Mouse (Mus musculus) WW6 (cell line): ENCODE measurements at regions not wholly inside any gene's neighbourhood (a gene's known extent, or its start where the extent isn't known, plus 50 kb on each side); places are given as distances from the start of the nearest gene placed in this dataset.

Source experiments
- DNase-seq: peaks from one replicate; pipeline ENCODE4 v3.0.0-alpha.2; 2013; ENCODE audit warnings: low read depth, low spot score

GRCm38 (mm10) chr8:102223097-102223496 lies 562.3 kb downstream of the Cdh11 start:
- DNase-seq, result no peak

- DNase-seq, result no peak
Measured at GRCm38 (mm10) chr8:102205633-102206032, 579.8 kb downstream of the Cdh11 start.

- DNase-seq, result no peak
Measured at GRCm38 (mm10) chr8:102159541-102160197, 625.8 kb downstream of the Cdh11 start.

GRCm38 (mm10) chr8:102118657-102119056 lies 666.8 kb downstream of the Cdh11 start:
- no peak for DNase-seq

- no peak for DNase-seq
Measured at GRCm38 (mm10) chr8:102116846-102117403, 668.5 kb downstream of the Cdh11 start.

- DNase-seq, result no peak
Measured at GRCm38 (mm10) chr8:102103773-102104172, 681.7 kb downstream of the Cdh11 start.

- DNase-seq, result no peak
Measured at GRCm38 (mm10) chr8:102096726-102097125, 688.7 kb downstream of the Cdh11 start.

GRCm38 (mm10) chr8:102085927-102086326 lies 699.5 kb downstream of the Cdh11 start:
- no peak for DNase-seq

- DNase-seq, result no peak
Measured at GRCm38 (mm10) chr8:102075611-102076010, 709.8 kb downstream of the Cdh11 start.

GRCm38 (mm10) chr8:102064137-102064536 lies 721.3 kb downstream of the Cdh11 start:
- no peak for DNase-seq

GRCm38 (mm10) chr8:102053429-102053828 lies 732.0 kb downstream of the Cdh11 start:
- DNase-seq, result no peak

GRCm38 (mm10) chr8:102026956-102027927 lies 758.2 kb downstream of the Cdh11 start:
- no peak for DNase-seq

GRCm38 (mm10) chr8:102024472-102024871 lies 761.0 kb downstream of the Cdh11 start:
- no peak for DNase-seq

- no peak for DNase-seq
Measured at GRCm38 (mm10) chr8:102017776-102018175, 767.7 kb downstream of the Cdh11 start.

GRCm38 (mm10) chr8:102000326-102001016 lies 785.0 kb downstream of the Cdh11 start:
- DNase-seq, result no peak

GRCm38 (mm10) chr8:101996761-101997160 lies 788.7 kb downstream of the Cdh11 start:
- peak; percentile 20 for DNase-seq

- DNase-seq, result no peak
Measured at GRCm38 (mm10) chr8:101956832-101957231, 828.6 kb downstream of the Cdh11 start.

- DNase-seq, result no peak
Measured at GRCm38 (mm10) chr8:101950599-101950998, 834.8 kb downstream of the Cdh11 start.

- no peak for DNase-seq
Measured at GRCm38 (mm10) chr8:101937859-101938258, 847.6 kb downstream of the Cdh11 start.

GRCm38 (mm10) chr8:101913665-101914064 lies 871.8 kb downstream of the Cdh11 start:
- no peak for DNase-seq
